Mouse (Mus musculus) heart, postnatal 0 days (tissue): ENCODE results near the gene Ubtf.

Source experiments
- CTCF ChIP-seq: IDR thresholded peaks from 2 replicates; pipeline ENCODE4 v1.5.1; 2016; ENCODE audit warnings: antibody characterized with exemption, control low read depth, low read depth
- EP300 ChIP-seq: IDR thresholded peaks from 2 replicates; pipeline ENCODE4 v1.6.1; 2016; ENCODE audit warnings: antibody characterized with exemption, low read depth

DNA sequence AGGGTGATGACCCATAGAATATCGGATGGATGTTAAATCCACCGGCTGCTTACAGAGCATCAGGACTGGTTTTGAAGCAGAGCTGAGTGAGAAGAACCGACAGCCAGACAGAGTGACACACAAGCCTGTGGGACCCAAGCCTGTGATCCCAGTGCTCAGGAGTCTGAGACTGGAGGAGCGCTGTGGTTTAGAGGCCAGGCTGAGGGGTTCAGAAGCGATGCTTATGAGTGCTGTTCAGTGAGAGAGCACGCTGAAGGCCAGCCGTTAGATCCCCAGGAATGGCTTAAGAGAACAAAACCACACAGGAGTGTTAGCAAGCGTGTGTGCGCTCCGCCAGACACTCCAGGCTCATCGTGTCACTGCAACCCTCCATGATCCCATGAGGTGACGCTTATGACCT is 23.2 kb upstream of the Ubtf start:
- TF ChIP-seq CTCF (no peak), EP300 (no peak)
